Mouse (Mus musculus): ENCODE data around the gene Lrrtm3.

The Lrrtm3 gene

DNA sequence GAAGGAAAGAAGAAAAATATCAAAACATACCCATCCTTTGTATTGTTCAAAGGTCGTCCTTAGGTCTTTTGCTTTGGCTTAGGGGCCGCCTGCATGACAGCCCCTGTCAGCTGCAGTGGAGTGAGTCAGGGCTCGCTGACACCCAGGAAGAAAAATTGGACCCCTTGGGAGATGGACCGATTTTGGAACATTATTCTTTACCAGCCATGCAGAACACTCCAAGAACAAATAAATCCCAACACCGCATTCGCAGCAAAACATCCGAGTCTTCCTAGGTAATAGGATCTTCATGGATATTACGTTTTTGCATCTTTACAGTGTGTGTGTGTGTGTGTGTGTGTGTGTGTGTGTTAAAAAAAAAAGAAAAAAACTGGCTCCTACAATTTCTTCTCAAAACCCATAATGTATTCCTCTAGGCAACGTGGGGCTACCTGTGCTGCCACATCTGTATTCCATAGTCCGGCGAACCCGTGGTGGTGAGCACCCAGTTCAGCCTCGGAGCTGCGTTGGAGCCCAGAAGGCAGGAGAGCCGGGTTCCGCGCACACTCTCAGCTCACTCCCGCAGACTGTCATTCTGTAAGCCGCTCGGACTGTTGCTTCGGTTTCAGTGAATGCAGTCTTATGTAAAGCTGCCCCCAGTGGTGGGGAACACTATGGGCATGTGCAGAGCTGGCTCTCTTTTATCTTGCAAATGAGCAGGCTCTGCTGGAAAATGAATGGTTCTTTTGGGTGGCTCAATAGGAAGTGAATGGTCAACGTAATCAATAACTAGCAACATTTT lies at the start of gene Lrrtm3:
Lrrtm3 (minus strand) TSS at position 598 of the 781 bp plus-strand sequence.
- peak; percentile 35 for DNase-seq

- DNase-seq, result no peak
These were observed 45.4 kb upstream of the Lrrtm3 start for GRCm38 (mm10) chr10:64135481-64135880.

- no peak for DNase-seq
These were observed 43.4 kb upstream of the Lrrtm3 start for GRCm38 (mm10) chr10:64133461-64133860.

DNA sequence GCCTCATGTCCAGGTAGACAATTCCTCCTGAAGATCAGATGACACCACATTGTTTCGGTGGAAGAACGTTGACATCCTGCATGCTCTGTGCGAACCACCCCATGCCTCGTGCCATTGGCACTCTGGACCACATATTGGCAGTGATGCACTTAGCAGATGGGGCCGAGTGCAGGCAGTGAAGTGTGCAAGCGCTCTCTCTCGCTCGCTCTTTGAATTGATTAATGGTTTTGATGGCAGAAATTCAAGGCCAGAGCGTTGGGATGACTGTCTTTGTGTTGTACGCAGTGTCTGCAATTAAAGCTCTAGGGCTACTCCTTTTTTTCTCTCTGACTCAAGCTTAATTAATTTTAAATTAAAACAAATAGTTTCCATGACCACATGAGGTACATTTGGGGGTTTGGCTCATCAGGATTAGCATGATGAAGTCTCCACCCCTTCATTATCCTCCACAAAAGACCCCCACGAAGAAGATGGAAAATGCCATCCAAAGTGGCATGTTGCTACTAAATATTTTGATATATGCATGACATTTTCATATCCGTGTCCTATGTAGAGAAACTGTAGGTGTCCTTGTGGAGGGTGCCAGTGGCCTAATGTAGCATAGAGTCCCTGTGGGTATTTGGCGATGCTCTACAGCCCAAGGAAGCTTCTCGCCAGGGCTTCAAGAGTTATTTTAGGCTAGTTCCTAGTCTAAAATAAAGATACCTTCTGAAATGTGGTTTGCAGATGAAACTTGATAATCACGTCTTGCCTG lies 40.5 kb upstream of the Lrrtm3 start:
- no peak for DNase-seq

DNA sequence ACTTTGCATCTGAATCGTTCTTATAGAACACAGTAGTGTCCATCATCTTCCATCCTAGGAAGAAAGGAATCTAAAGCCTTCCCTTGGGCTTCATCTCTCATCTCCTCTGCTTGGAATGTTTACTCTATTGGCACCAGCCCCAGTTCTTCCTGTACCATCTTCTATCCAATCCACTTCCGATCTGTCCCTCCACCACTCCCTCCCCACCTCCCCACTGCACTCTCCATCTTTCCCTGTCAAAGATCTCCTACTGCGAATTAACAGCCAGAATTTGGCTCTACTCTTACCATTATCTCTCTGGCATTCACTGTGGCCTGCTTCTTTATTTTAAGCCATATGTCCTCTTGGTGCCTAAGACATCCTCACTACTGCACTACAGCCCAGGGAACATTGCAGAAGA lies 28.8 kb upstream of the Lrrtm3 start:
- no peak for DNase-seq

GRCm38 (mm10) chr10:64115246-64115645 lies 25.2 kb upstream of the Lrrtm3 start:
- DNase-seq, result no peak

- DNase-seq, result no peak
These were observed 6.5 kb upstream of the Lrrtm3 start for GRCm38 (mm10) chr10:64096532-64096931.

- DNase-seq, result no peak
These were observed 1.2 kb downstream of the Lrrtm3 start for GRCm38 (mm10) chr10:64088774-64089460.

GRCm38 (mm10) chr10:64087936-64088773 lies 1.9 kb downstream of the Lrrtm3 start:
- no peak for DNase-seq

DNA sequence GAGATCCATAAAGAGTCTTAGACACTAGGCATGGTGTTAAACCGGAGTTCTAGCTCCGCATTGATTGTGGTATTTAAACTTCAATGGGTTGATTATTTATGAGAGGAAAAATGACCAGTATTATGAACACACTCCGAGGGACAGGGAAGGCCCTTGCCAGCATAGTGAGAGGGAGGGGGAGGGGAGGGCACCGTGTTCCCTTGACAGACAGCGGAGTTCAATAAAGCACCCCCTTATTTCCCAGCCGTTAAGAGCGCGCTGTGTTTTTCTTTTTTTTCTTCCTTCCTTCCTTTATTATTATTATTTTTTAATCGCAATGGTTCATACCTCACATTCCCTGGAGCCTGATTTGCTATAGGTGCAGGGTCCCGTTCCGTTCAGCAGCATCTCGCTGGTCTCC lies 2.6 kb downstream of the Lrrtm3 start:
- DNase-seq, result no peak

DNA sequence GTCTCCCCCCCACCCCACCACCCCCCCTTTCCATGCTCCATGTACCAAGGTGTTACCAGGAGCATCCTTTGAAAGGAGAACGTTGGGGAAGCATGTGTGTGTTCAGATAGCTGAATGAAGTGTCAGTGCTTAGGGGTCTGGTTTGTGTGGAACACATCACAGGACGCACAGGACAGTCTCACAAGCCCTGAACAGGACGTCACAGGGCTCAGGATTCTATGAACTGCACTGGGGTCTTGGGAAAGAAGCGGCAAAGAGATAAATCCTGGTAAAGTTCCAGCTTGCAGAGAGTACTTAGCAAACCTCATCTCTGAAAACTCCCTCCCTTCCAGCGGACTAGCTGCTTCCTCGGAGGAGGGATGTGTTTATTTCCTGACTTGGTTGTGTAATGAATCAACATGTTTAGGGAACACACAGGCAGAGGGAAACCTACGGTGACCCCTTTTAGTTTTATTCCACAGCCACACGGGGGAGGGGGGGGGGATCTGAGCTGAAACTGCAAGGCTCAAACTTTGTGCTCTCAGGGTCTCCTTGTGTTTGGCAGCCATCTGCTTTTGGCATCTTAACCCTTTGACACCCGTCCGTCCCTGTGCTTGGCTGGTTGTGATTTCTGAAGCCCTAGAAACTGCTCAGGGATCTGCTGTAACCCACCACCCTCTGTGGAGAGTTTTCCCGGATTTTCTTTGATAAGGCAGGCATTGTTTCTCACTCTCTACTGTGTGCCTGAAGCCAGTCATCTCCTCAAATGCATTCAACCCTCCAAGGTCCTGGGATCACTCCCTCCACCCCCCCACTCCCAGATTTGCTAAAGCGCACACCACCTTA lies 3.3 kb downstream of the Lrrtm3 start:
- no peak for DNase-seq

GRCm38 (mm10) chr10:64086183-64086566 lies 3.9 kb downstream of the Lrrtm3 start:
- DNase-seq, result no peak

DNA sequence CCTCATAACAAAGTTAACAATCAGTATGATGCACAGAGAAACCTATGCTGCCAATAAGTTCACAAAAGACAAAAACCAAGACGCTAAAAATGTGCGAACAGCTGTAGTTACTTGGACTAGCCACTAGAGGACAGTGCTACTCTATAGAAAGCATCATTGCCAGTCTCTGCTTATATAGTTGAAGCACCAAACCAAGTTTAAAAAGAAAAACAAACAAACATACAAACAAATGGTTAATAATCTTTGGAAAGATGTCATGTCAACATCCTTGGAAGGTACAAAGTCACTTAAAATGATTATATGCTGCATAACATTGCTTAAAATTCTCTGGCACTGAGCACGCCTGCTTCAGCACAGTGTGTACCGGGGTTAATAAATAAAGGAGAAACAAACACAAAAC lies 5.6 kb downstream of the Lrrtm3 start:
- no peak for DNase-seq

GRCm38 (mm10) chr10:64083813-64084212 lies 6.3 kb downstream of the Lrrtm3 start:
- no peak for DNase-seq

DNA sequence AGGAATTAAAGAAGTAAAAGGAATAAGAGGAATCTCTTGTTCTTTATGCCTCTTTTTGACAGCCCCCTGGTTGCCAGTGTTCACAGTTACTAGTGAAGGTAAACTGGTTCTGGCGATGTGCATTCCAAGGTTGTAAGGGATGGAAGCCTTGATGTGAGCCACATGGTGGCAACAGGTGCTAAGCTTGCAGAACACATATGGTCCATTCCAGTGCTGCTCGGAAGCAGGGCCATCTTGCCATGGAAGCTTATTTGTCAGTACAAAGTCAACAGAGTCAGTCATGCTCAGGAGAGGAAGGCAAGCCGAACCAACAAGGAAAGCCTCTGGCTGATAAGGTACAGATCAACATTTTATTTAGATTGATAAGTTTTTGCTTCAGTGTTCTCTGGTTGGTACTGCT lies 7.7 kb downstream of the Lrrtm3 start:
- no peak for DNase-seq

DNA sequence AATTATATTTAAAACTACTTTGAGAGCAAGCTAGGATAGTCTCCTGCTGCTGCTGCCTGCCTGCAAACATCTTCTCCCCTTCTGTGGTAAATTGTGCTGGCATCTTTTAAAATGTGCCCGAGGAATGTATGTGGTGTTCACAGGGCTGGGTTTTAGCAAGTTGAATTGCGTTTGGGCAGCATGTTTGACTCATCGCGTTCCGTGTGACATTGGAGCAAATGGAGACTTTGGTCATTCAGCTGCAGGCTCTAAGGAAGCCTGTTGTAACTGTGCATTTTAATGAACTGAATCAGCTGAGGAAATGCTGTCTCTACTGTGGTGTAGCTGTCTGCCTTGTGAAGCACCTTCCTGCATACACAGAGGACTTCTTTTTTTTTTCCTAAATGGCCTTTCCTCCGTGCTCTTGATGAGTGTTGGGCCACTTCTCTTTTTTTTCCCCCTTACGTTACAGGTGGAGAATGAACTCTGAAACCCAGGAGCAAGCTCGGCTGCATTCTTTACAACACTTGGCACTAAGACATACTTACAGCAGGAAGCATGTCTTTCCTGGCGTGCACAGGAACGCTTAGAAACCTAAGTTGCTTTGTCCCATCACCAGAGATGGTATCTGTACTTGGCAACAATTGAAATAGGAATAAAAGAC lies 13.5 kb downstream of the Lrrtm3 start:
- no peak for DNase-seq

DNA sequence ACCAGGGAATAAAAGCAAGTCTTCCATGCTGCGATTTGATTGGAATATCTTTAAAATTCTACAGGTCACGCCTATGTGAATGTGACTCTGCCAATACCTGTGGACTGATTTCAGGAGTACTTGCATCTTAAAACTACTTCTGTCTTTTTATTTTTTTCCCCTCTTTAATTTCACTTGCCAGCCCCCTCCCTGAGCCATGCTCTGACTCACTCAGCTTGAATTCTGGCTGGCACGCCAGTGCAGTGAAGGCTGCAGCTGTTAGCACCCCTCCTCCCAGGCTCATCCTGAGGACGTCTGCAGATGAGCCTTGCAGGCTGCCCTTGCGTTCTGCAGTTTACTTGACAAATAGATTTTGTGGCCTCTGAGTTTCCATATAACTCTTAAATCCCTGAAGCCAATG lies 14.1 kb downstream of the Lrrtm3 start:
- DNase-seq, result no peak

GRCm38 (mm10) chr10:64063704-64064103 lies 26.4 kb downstream of the Lrrtm3 start:
- no peak for DNase-seq

DNA sequence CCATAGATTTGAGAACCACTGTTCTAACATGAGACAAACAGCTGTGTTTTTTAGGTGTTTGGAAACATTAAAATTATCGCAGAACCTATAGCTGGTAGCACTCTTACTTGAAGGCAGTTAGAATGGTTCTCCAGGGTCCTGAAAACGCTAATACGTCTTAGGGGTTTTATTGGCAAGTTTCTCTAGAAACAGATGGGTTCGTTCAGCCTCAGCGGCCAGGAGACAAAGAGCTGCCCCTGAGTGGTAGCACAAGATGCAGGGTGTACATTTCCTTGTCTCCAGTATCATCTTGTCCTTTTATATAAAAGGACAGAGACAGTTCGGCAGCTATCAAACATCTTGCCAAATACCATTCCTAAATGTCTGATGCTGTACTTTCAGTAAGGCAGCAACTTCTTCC lies 40.1 kb downstream of the Lrrtm3 start:
- DNase-seq, result no peak

- no peak for DNase-seq
These were observed 40.9 kb downstream of the Lrrtm3 start for GRCm38 (mm10) chr10:64049151-64049550.

GRCm38 (mm10) chr10:64041892-64042291 lies 48.2 kb downstream of the Lrrtm3 start:
- no peak for DNase-seq
